Mouse (Mus musculus) left cerebral cortex, adult 9 months (tissue): ENCODE data around the gene Maml3.

Experiments
- DNase-seq, 2 experiments: peaks; one replicate each; pipeline ENCODE4 v3.0.0; 2022; ENCODE audit warnings: low spot score in 2 of 2

The Maml3 gene

GRCm38 (mm10) chr3:51712382-51712781 is 392.5 kb downstream of the Maml3 start:
- DNase-seq: no peak

- DNase-seq: peak; percentile 69 to 87
Observed at GRCm38 (mm10) chr3:51708746-51709411, 396.0 kb downstream of the Maml3 start.

- no peak for DNase-seq
Observed at GRCm38 (mm10) chr3:51708375-51708745, 396.5 kb downstream of the Maml3 start.

GRCm38 (mm10) chr3:51705220-51705619 is 399.7 kb downstream of the Maml3 start:
- DNase-seq: no peak

GRCm38 (mm10) chr3:51703478-51703877 is 401.4 kb downstream of the Maml3 start:
- no peak for DNase-seq

GRCm38 (mm10) chr3:51702701-51703286 is 402.1 kb downstream of the Maml3 start:
- DNase-seq: no peak

- DNase-seq: no peak
Observed at GRCm38 (mm10) chr3:51701950-51702349, 402.9 kb downstream of the Maml3 start.

GRCm38 (mm10) chr3:51701281-51701751 is 403.6 kb downstream of the Maml3 start:
- peak; percentile 46 to 67 for DNase-seq

- DNase-seq: peak in 1 of 2 experiments; percentile 46
Observed at GRCm38 (mm10) chr3:51700731-51701280, 404.1 kb downstream of the Maml3 start.

- no peak for DNase-seq
Observed at GRCm38 (mm10) chr3:51700123-51700522, 404.8 kb downstream of the Maml3 start.

- no peak for DNase-seq
Observed at GRCm38 (mm10) chr3:51697931-51698330, 406.9 kb downstream of the Maml3 start.

GRCm38 (mm10) chr3:51695713-51696112 is 409.2 kb downstream of the Maml3 start:
- no peak for DNase-seq

- DNase-seq: no peak
Observed at GRCm38 (mm10) chr3:51694576-51694975, 410.3 kb downstream of the Maml3 start.

- DNase-seq: no peak
Observed at GRCm38 (mm10) chr3:51693196-51693595, 411.7 kb downstream of the Maml3 start.

GRCm38 (mm10) chr3:51688725-51689124 is 416.2 kb downstream of the Maml3 start:
- DNase-seq: no peak

- no peak for DNase-seq
Observed at GRCm38 (mm10) chr3:51686791-51687190, 418.1 kb downstream of the Maml3 start.

- no peak for DNase-seq
Observed at GRCm38 (mm10) chr3:51686316-51686715, 418.6 kb downstream of the Maml3 start.

GRCm38 (mm10) chr3:51685539-51685938 is 419.3 kb downstream of the Maml3 start:
- DNase-seq: no peak

- no peak for DNase-seq
Observed at GRCm38 (mm10) chr3:51674963-51675362, 429.9 kb downstream of the Maml3 start.

- peak in 1 of 2 experiments; percentile 49 for DNase-seq
Observed at GRCm38 (mm10) chr3:51673408-51674086, 431.3 kb downstream of the Maml3 start.

GRCm38 (mm10) chr3:51672631-51673030 is 432.2 kb downstream of the Maml3 start:
- no peak for DNase-seq

- DNase-seq: no peak
Observed at GRCm38 (mm10) chr3:51671071-51671469, 433.8 kb downstream of the Maml3 start.
